Mouse (Mus musculus): ENCODE data around the gene Thrb.
"Not testable (repeated sequence)": the region's sequence is repeated elsewhere in the genome, so short reads cannot be mapped to it uniquely, and the experiment has no call there.

Gene Thrb

DNA sequence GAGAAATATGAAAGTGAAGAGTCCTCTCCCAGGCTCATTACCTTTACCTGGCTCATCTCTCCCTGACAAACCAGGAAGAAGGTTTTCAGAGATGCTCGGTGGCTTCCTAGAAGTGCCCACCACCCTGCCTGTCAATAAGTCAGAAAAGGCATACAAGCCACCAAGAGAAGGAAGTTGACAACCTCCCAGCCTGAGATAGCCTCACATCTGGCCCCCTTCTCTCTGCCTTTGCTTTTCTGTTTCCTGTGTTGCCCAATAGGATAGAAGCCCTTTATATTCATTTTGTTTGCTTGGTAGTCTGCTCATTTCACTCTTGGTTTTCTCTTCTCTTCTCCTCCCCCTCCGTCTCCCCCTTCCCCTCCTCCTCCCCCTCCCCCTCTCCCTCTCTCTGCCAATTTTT, 273.4 kb downstream of the Thrb start:
- DNase-seq (ENCODE audit: low spot score in 2 of 2) = no peak

DNA sequence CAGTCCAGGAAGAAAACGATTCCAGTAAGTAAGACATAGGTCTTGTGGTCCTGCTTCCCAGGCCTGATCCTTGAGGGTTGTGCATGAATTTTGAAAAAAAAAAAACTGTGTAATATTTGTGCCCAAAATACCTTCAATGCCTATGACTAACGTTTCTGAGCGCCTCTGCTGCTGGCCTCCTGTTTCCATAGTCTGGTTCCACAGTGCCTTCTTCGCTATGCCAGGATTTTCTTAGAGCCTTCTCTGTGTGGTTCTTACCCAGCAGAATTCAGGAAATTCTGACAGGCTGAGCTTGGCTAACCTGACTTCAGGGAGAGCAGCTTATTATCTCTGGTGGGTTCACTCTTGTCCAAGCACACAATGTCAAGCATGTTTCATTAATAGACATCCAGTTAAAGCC, 274.7 kb downstream of the Thrb start:
- not testable (repeated sequence) for DNase-seq (ENCODE audit: low spot score in 2 of 2)

DNA sequence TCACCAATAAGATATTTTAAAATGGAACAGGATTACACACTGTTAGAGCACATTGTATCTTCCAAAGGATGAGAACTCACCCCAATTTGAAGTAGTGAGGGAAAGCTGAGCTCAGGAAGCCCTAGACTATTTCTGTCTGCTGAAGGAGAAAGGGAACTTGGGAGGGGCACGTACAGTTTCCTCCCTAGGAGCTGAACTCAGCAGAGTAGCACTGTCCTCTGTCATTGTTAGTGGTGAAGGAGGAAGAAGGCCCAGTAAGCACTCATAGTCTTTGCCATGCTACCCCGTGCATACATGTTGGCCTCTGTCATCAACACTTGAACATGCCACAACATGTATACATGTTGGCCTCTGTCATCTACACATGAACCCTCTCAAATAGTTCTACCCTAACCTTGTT, 294.0 kb downstream of the Thrb start:
- DNase-seq (ENCODE audit: low spot score in 2 of 2) = no peak

DNA sequence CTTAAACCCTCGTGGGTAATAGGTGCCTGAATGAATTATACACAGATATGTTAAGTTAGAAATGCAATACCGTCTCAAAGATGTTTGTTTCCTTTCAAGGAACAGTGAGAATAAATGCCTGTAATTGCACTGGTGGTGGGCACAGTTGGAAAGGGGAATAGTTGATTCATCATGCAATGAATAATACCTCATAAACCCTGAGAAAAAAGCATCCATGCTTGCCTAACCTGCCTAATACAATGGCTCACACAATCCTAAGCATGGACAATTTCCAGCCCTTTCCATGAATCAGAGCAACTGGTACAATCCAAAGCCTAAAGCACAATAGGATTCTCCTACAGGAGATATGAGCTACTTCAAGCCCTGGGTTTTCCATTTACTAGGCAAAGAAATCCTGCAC, 299.8 kb downstream of the Thrb start:
- no peak for DNase-seq (ENCODE audit: low spot score in 2 of 2)

DNA sequence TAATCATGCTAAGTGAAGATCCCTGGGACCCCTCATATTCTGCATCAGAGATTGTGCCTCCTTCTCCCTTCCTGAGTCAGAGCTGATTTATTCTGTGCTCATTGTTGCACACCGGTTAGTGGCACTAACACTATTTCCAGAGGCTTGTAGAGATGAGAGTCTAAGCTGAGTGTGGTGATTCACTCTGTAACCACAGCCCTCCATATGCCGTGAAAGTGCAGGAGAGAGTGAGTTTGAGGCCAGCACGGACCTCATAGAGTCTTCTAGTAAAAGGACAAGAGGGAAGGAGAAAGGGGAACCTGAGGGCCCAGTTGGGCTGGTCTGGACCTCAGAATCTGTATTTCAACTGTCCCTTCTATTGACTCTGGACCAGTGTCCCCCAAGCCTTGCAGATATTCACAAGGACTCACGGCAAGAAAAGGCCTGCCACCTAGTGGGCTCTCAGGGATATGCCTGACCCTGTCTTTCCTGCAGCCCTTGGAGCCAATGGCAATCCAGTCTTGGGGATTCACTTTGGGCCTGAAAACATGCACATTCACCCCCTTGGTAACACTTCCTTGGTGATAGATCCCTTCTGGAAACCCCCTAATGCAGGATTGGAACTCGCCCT, 307.2 kb downstream of the Thrb start:
- DNase-seq (ENCODE audit: low spot score in 2 of 2) = peak; percentile 16 to 19

DNA sequence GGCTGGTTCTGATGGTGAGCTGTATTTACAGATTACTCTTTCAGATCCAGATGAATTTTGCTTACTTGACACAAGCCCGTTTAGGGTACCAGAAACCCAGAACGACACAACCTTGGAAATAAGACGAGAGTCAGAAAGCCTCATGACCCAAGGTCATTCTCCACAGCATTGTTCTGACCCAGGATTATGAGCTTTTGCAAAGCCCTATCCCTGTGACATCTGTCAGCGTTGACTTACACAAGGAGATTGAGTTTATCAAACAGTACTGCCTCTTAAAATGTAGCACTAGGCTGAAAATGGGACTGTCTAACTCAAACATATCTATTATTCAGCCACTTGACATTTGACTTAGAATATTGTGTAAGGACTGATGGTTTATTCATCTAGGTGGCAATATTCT, 312.1 kb downstream of the Thrb start:
- no peak for DNase-seq (ENCODE audit: low spot score in 2 of 2)

DNA sequence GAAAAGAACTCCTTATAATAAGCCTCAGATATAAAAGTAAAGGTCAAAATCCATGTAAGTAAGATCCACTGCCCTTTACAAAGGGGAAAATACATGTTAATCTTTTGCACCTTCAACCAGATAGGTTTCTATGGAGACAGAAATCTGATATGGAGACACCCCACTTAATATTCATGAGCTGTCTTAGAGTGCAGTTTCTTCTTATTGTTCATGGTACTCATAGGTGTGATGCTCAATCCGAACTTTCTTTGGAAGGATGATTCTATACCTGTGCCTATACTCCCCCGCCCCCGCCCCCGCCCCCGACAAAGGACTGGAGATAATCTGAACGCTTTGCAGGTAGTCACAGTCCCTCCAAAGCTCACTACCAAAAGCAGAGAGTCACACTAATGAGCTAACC, 312.6 kb downstream of the Thrb start:
- no peak for DNase-seq (ENCODE audit: low spot score in 2 of 2)

DNA sequence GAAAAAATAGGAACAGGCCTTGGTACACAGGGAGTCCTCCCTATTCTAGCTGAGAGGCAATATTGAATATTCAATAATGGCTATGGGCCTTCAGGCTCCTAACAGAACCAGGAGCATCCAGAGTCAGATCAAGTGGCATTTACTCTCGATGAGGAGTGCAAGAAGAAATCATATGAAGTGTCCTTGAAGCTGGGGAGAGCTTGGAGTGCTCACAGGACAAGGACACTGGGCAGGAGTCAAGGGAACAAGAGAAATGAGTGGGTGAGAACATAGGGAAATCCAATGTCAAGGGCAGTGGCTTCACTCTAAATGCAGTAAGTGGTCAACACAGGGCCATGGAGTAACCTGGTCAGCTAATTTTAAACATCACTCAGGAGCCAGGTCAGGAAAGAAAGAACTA, 315.7 kb downstream of the Thrb start:
- no peak for DNase-seq (ENCODE audit: low spot score in 2 of 2)

DNA sequence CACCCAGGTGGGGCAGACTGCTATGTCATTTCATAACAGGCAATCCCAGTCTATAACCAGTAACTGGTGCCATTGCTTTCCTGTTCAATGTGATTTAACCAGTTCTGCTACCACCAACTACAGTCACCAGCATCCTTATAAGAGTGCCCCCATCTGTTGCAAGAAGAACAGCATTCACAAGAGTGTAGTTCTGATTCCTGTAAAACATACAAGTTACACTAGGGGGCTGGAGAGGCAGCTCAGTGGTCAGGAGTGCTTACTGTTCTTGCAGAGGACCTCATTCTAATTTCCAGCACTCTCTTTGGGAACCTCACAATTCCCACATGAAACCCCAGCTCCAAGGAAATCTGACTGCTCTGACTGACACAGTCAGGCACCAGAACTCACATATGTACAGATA, 318.2 kb downstream of the Thrb start:
- DNase-seq (ENCODE audit: low spot score in 2 of 2) = no peak

DNA sequence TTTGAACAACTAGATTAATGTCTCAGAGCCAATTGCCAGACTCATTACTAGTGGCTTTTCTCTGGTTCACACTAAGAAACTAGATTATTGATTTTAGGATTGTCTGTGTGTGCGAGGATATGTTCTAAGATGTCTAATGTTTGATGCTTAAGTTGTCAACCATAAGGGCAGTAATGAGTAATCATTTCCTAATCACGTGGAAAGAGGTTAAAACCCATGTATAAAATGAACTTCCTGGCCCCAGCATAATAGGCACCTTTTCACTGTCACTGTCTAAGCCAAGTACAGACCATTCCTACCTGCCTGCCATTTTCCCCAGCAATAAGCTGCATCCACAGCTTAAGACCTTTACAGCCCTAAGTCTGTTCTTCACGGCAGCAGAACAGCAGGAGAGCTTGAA, 321.2 kb downstream of the Thrb start:
- DNase-seq (ENCODE audit: low spot score in 2 of 2) = no peak

DNA sequence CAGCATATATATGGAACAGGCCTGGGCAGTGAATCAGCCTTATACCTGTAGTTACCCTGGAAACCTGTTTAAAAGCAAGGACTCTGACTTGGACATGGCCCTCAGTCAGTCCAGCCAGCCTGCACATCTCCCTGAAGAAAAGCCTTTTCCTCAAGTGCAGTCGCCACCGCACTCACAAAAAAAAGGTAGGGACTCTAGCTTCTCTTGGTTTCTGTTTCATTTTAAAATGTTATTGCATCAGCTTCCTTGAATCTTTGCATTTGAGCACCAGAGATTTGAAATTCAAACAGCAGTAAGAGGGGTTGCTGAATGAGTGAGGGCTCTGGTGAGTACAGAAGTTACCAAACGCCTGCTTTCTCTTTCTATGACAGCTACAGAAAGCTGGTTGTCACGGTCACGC, 322.0 kb downstream of the Thrb start:
- DNase-seq (ENCODE audit: low spot score in 2 of 2) = no peak

DNA sequence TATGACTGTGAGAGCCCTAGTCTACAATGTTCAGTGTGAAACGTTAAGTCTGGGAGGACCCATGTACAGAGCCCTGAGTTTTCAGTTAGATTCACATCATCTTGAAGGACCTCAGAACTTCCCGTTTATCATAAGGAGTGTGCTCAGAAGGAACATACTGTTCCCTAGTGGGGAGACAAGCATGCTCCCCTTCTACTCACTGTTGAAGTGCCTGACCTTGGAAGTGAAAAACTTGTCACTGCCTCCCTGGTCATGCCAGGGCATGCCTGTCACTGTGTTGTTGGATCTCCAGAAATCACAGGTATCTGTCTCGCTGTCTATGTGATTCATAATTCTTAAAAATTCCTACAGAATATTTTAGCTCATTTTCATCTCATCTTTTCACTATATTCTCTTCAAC, 323.3 kb downstream of the Thrb start:
- no peak for DNase-seq (ENCODE audit: low spot score in 2 of 2)

DNA sequence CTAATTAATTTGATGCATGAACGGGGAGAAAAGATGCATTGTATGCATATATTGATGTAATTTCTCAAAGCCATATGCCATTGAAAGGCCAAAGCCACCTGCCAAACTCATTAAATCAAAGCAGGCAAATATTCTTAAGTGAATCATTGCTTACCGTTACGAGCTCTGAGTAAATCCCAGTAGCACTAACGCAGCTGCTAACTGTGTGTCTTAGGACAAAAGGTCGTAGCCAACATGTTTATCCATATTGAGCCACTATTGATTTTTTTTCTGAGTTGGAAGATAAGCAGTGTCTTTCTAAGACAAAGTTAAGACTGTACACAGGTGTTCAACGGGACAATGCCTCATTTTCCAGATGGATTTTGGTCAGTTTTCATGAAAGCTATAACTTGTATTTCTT, 323.8 kb downstream of the Thrb start:
- DNase-seq (ENCODE audit: low spot score in 2 of 2) = no peak

DNA sequence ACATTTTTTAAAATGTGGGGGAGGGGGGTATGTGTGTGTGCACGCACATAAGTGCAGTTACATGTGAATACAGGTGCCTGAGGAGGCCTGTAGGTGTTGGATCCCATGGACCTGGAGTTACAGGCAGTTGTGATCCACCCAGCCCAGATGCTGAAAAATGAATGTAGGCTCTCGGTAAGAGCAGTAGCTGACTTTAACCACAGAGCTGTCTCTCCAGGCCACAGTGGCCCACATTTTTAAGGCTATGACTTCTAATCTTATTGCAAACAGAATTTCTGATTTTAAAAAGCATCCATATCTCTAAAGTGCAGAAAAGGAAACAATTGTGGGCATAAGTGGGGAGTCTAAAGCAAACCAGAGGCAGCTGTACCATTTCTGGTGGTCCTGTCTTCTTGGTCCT, 328.5 kb downstream of the Thrb start:
- no peak for DNase-seq (ENCODE audit: low spot score in 2 of 2)

DNA sequence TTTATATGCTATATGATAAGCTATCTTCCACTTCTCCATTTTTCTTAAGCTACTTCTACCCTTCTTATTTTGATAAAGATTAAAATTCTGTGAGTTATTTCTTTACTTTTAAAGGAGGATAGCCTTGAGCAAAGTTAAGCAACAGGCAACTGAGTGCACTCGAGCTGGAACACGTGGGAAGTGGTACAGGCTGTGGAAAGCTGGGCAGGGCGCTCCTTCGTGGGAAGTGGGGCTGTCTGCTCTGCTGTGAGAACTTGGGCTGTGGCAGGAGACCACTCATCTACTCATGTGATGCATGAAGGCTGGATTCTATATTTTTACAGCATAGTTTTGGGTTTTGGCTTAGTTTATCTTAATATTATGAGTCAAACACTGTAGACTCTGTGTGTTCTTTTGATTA, 329.1 kb downstream of the Thrb start:
- DNase-seq (ENCODE audit: low spot score in 2 of 2) = no peak

DNA sequence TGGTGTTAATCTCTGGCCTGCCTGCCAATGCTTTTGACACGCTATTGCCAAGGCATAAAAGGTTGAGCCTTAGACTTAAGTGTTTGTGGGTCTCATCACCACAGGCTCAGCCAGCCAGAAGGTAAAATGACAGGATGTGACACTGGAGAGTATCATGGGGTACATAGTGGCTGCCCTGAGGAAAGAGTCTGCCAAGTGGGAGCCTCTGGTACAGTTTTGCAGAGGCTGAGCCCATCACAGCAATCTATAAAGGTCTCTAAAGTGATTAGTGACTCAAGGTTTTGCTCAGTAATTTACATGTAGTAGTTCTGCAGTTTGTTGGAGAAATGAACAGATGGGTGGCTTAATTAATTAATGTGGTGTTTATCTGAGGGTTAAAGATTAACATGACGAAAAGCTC, 330.1 kb downstream of the Thrb start:
- DNase-seq (ENCODE audit: low spot score in 2 of 2) = no peak

DNA sequence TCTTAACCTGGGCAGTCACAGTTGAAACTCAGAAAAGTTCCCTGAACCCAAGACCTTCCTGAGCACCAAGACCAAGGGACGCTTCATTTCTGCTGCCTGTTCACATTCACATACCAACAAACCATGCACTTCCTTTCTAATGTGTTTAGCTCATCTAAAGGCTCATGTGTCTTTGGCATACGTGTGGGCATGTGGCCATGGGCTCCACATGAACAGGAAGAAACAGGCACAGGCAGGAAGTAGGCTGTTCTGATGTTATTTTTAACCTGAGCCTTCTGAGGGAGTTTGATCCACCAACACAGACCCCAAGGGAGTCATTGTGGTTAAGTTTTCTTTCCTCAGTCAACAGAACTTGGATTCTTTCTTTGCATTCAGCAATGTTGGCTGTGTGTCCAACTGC, 341.8 kb downstream of the Thrb start:
- DNase-seq (ENCODE audit: low spot score in 2 of 2) = no peak

DNA sequence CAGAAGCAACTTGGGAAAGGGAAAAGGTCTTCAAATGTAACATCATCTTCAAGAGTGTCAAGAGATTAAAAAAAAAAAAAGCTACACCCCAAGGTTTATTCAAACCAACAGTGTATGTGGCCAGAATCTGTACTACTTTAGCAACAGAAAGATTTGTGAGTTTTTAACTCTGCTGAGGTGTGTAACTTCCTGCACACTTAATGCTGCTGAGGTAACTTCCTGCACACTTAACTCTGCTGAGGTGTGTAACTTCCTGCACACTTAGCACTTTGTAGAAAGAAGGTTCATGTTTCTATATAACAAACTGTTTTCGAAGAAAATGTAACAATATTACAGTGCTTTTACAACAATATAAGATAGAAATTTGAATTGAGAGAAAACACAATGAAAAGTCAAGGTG, 343.6 kb downstream of the Thrb start:
- no peak for DNase-seq (ENCODE audit: low spot score in 2 of 2)

DNA sequence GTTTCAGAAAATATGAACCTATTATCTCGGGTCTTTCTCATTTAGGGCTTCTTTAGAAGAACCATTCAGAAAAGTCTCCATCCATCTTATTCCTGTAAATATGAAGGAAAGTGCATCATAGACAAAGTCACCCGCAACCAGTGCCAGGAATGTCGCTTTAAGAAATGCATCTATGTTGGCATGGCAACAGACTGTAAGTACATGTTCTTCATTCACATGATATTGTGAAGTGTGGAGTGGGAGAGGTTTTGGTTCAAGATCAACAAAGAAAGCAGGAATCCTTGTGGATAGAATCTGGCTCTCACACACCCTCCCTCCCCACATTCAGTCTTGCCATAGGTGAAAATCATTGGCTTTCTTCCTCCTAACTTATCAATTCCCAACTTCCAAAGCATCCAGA, 348.5 kb downstream of the Thrb start:
- DNase-seq (ENCODE audit: low spot score in 2 of 2) = no peak

DNA sequence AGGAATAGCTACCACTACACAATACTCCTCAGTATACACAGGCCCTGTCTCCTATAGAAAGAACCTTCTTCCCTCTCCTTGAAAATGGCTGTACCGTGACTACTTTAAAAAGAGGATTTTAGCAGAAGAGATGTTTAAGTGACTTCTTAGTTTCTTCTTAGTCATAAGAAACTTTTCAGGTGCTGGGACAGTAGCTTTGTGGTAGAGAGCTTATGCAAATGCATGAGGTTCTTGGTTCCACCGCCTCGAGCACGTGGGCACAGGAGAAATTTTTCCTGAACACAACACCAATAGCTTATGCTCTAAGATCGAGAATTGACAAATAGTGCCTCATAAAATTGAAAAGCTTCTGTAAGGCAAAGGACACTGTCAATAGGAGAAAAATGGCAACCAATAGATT, 356.5 kb downstream of the Thrb start:
- no peak for DNase-seq (ENCODE audit: low spot score in 2 of 2)

DNA sequence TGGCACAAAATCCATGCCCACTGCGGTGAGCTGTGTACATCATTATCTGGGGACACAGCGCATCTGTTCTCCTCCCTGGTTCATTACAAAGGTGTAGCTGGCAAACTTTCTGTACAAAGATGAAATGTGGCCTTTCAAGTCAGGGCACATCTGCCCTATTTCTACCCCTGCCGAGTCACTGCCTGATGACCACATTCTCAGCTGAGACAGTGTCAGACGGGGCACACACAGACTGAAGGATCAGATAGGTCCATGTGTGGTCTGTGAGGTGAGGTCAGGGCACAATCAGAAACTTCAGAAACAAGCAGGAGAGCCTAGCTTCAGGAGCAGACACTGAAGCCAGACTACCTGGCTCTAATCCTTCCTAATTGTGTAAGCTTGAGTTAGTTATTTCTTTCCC, 360.1 kb downstream of the Thrb start:
- no peak for DNase-seq (ENCODE audit: low spot score in 2 of 2)

DNA sequence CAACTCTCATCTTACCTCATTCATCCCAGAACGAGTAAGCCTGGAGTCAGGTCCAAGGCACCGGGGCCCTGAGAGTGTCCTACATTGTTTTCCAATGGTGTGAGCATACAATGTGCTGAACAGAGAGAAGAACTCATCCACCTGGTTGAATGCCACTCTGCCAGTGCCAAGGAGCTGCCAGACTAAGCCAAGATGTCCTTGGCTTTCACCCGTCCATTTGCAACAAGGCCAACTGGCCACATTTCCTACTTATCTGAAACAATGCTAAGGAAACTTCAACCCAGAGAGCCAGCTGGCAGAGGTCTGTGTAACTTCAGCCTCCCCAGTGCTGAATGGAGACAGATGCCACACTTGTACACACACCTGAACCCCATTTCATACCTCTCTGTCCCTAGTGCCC, 360.6 kb downstream of the Thrb start:
- no peak for DNase-seq (ENCODE audit: low spot score in 2 of 2)

DNA sequence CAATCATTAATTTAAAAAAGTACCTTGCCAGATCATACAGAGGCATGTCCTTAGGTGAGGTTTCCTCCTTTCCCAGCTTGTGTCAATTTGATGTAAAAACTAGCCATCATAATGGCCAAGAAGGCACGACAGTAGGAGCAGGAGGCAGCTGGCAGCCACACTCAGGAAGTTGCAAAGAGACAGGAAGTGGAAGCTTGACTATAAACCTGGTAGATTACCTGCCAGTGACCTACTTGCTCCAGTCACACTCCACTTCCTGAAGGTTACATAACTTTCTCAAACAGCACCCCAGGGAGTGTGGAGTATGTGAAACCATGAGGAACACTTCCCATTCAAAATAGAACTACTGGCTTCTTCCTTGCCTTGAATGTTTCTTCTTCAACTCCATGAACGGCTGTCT, 361.7 kb downstream of the Thrb start:
- no peak for DNase-seq (ENCODE audit: low spot score in 2 of 2)

DNA sequence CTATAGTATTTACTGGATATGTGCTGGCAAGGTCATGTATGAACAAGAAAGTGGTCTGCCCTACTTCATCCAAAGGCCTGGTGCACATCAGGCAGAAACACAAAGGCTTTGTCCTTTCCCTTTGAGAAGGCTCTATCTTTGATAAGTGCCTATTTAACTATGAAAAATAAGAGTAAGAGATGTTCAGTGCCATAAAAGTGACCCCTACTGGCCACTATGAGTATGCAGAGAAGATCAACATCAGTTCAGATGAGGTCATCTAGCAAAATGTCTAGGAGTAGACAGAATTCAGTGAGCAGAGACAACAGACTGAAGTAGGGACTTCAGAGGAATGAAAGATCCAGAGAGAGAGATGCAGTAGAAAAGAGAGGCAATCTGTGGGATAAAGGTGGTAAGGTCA, 362.3 kb downstream of the Thrb start:
- DNase-seq (ENCODE audit: low spot score in 2 of 2) = no peak

DNA sequence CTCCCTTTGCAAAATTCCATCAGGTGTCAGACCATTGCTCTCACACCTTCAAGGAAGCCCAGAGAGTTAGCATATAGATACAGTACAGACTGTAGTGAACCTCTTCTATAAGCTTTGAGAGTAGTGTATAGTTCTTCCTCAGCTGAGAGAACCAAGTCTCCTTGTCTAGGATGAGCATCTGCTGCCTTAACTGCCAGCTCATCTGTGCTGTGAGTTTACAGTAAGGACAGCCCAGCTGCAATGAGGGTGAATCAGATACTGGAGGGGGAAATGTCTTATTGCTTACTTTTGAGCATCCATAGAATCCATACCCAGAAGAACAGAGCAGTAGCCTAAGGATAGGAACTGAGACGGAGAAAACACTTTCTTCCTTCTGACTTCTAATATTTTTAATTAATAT, 367.8 kb downstream of the Thrb start:
- DNase-seq (ENCODE audit: low spot score in 2 of 2) = no peak

Measured in urinary bladder, postnatal 36 days (tissue).